8 mouse cellular contexts compared by ENCODE assay signal in the genomic region with DNA sequence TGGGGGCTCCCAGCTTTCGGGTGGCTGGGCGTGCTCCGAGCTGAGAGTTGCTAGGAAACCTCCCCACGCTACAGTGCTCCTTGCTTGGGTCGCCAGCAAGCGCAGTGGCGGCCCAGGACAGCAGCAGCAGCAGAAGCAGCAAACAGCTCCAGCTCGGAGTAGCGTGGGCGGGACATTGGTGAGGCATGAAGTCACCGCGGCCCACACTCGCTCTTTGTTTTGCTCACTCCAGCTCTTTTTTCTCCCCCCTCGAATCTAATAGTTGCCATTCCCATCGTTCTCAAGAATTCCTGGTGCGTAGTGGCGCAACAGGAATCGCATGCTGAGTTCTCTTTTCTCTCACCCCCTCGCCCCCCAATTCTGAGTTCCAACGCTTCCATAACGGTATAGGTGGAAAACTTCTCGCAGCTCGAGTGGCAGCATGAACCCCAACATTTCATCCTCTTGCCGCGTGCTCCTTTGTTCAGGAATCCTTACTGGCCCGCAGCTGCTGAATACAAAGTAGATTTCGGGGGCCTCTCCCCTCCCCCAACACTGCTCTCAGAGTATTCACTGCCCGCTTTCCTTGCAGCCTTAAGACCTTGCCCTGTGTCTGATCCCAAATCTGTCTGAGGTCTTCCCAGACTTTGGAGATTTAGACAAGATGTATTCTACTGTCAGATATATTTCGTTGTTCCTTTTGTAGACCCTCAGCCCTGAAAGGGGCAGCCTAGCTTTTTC. TPM values are rescaled to one million over a fixed set of nuclear protein-coding genes. Genes with fewer than 3 reads are reported as not detected.
A peak's percentile ranks its signal among the peaks of the same experiment; 100 is the strongest.
DNase-seq lines count a peak whose midpoint lies in the region; ATAC-seq and TF ChIP-seq lines count a peak whose summit lies in the region.

A gene (minus strand): TSS at position 107 of the 720 bp plus-strand sequence.

- H3K79me3 ChIP-seq in C2C12 (ENCODE audit: low read depth) = no peaks in the 10 kb centered on the region

- no peaks in the 10 kb centered on the region for H3K27me3 ChIP-seq in C2C12 (ENCODE audit: control insufficient read depth, insufficient read depth, insufficient read length)
- H3K27me3 ChIP-seq in heart, embryonic 13.5 days (replicated peaks) = peaks cover 3% of the 10 kb centered on the region; the same call in 1 of the 2 replicates
- H3K27me3 ChIP-seq in kidney, postnatal 0 days (ENCODE audit: insufficient read depth, low read length) = no peaks in the 10 kb centered on the region
- H3K27me3 ChIP-seq in limb, embryonic 15.5 days = no peaks in the 10 kb centered on the region
- H3K27me3 ChIP-seq in midbrain, embryonic 14.5 days (ENCODE audit: control insufficient read depth, insufficient read depth, low read length) = no peaks in the 10 kb centered on the region
- H3K27me3 ChIP-seq in stomach, embryonic 14.5 days (ENCODE audit: control insufficient read depth, insufficient read depth, low read length) = no peaks in the 10 kb centered on the region

- peak; percentile 63 for TF ChIP-seq POLR2A in embryonic fibroblast, embryonic 13.5 days (IDR thresholded peaks at IDR 0.05; ENCODE audit: low read depth, low read length)

- H3K9me3 ChIP-seq in heart, embryonic 13.5 days = no peaks in the 10 kb centered on the region
- no peaks in the 10 kb centered on the region for H3K9me3 ChIP-seq in kidney, postnatal 0 days (replicated peaks; ENCODE audit: low read length)
- no peaks in the 10 kb centered on the region for H3K9me3 ChIP-seq in limb, embryonic 15.5 days
- H3K9me3 ChIP-seq in midbrain, embryonic 14.5 days (ENCODE audit: control insufficient read depth, low read length) = no peaks in the 10 kb centered on the region
- H3K9me3 ChIP-seq in stomach, embryonic 14.5 days (ENCODE audit: control insufficient read depth, low read depth, low read length) = no peaks in the 10 kb centered on the region

- no peak for TF ChIP-seq CTCF in C2C12 (IDR thresholded peaks at IDR 0.05; ENCODE audit: control insufficient read depth, insufficient read depth, insufficient read length)
- TF ChIP-seq CTCF in embryonic fibroblast, embryonic 13.5 days (IDR thresholded peaks at IDR 0.05; ENCODE audit: borderline replicate concordance, insufficient read depth, low read length) = no peak
- TF ChIP-seq CTCF in kidney, postnatal 0 days (IDR thresholded peaks at IDR 0.05; ENCODE audit: low read depth) = no peak

- no peaks in the 10 kb centered on the region for H3K79me2 ChIP-seq in C2C12 (ENCODE audit: control insufficient read depth, insufficient read depth)

- H3ac ChIP-seq in C2C12 (ENCODE audit: control insufficient read depth, insufficient read length, low read depth) = peak within 1 kb of the TSS; percentile 85

- peak within 1 kb of the TSS; percentile 90 for H3K9ac ChIP-seq in heart, embryonic 13.5 days
- H3K9ac ChIP-seq in kidney, postnatal 0 days (ENCODE audit: low read depth, low read length) = peak within 1 kb of the TSS; percentile 77
- H3K9ac ChIP-seq in limb, embryonic 15.5 days = peak within 1 kb of the TSS; percentile 62
- peak within 1 kb of the TSS; percentile 81 for H3K9ac ChIP-seq in midbrain, embryonic 14.5 days (replicated peaks; ENCODE audit: low read length)
- H3K9ac ChIP-seq in stomach, embryonic 14.5 days (replicated peaks; ENCODE audit: low read depth, low read length) = peak within 1 kb of the TSS; percentile 65

- H3K4me1 ChIP-seq in embryonic fibroblast, embryonic 13.5 days (ENCODE audit: control insufficient read depth, insufficient read depth, low read length) = peaks cover 4% of the 10 kb centered on the region; the same call in 1 of the 2 replicates
- peaks cover 22% of the 10 kb centered on the region for H3K4me1 ChIP-seq in heart, embryonic 13.5 days
- peaks cover 6% of the 10 kb centered on the region; the same call in 1 of the 2 replicates for H3K4me1 ChIP-seq in kidney, postnatal 0 days (replicated peaks; ENCODE audit: insufficient read depth, low read length)
- peaks cover 5% of the 10 kb centered on the region; the same call in 1 of the 2 replicates for H3K4me1 ChIP-seq in limb, embryonic 15.5 days
- H3K4me1 ChIP-seq in midbrain, embryonic 14.5 days (ENCODE audit: control insufficient read depth, insufficient read depth, low read length) = peaks cover 26% of the 10 kb centered on the region
- peaks cover 6% of the 10 kb centered on the region for H3K4me1 ChIP-seq in stomach, embryonic 14.5 days (ENCODE audit: control insufficient read depth, insufficient read depth, low read length)

- H3K36me3 ChIP-seq in C2C12 (ENCODE audit: control insufficient read depth, insufficient read depth) = no peaks in the 10 kb centered on the region
- H3K36me3 ChIP-seq in heart, embryonic 13.5 days = no peaks in the 10 kb centered on the region
- H3K36me3 ChIP-seq in kidney, postnatal 0 days (ENCODE audit: insufficient read depth, low read length) = no peaks in the 10 kb centered on the region
- no peaks in the 10 kb centered on the region for H3K36me3 ChIP-seq in limb, embryonic 15.5 days
- H3K36me3 ChIP-seq in midbrain, embryonic 14.5 days (ENCODE audit: control insufficient read depth, insufficient read depth, low read length) = no peaks in the 10 kb centered on the region
- no peaks in the 10 kb centered on the region for H3K36me3 ChIP-seq in stomach, embryonic 14.5 days (ENCODE audit: control insufficient read depth, insufficient read depth, low read length)

- 2% methylated on average over 29 of the region's 29 CpGs for WGBS in heart, embryonic 13.5 days
- WGBS in kidney, postnatal 0 days = 2% methylated on average over 29 of the region's 29 CpGs
- WGBS in limb, embryonic 15.5 days = under 1% methylated on average over 29 of the region's 29 CpGs
- under 1% methylated on average over 29 of the region's 29 CpGs for WGBS in midbrain, embryonic 14.5 days
- under 1% methylated on average over 29 of the region's 29 CpGs for WGBS in stomach, embryonic 14.5 days

- H3K4me3 ChIP-seq in C2C12 (ENCODE audit: insufficient read depth, poor library complexity, severe bottlenecking) = peak within 1 kb of the TSS; percentile 41
- H3K4me3 ChIP-seq in embryonic fibroblast, embryonic 13.5 days (ENCODE audit: insufficient read depth, low read length) = peak within 1 kb of the TSS; percentile 49
- H3K4me3 ChIP-seq in heart, embryonic 13.5 days = peak within 1 kb of the TSS; percentile 79
- peak within 1 kb of the TSS; percentile 63 for H3K4me3 ChIP-seq in kidney, postnatal 0 days (replicated peaks; ENCODE audit: low read depth, low read length)
- peak within 1 kb of the TSS; percentile 59 for H3K4me3 ChIP-seq in limb, embryonic 15.5 days
- H3K4me3 ChIP-seq in midbrain, embryonic 14.5 days (replicated peaks; ENCODE audit: low read depth, low read length) = peak within 1 kb of the TSS; percentile 70
- peak within 1 kb of the TSS; percentile 57 for H3K4me3 ChIP-seq in stomach, embryonic 14.5 days (ENCODE audit: low read depth, low read length)

- DNase-seq in adrenal gland, postnatal 25 days = peak; percentile 77
- DNase-seq in kidney, postnatal 0 days (ENCODE audit: low spot score) = peak; percentile 96
- peak; percentile 87 for DNase-seq in midbrain, embryonic 14.5 days

- peak within 1 kb of the TSS; percentile 92 for H3K4me2 ChIP-seq in heart, embryonic 13.5 days
- peak within 1 kb of the TSS; percentile 89 for H3K4me2 ChIP-seq in kidney, postnatal 0 days (ENCODE audit: low read length)
- H3K4me2 ChIP-seq in limb, embryonic 15.5 days = peak within 1 kb of the TSS; percentile 90
- peak within 1 kb of the TSS; percentile 86 for H3K4me2 ChIP-seq in midbrain, embryonic 14.5 days (ENCODE audit: low read length)
- peak within 1 kb of the TSS; percentile 91 for H3K4me2 ChIP-seq in stomach, embryonic 14.5 days (replicated peaks; ENCODE audit: low read depth, low read length)

- peak; percentile 83; the same call in 1 of the 2 replicates for ATAC-seq in heart, embryonic 13.5 days (ENCODE audit: extremely low read depth, insufficient number of reproducible peaks, low FRiP score, low TSS enrichment)
- peak; percentile 95 for ATAC-seq in kidney, postnatal 0 days (replicated peaks; ENCODE audit: low FRiP score, low read depth)
- peak; percentile 93 for ATAC-seq in limb, embryonic 15.5 days (ENCODE audit: insufficient number of reproducible peaks, low FRiP score, low TSS enrichment, low read depth)
- ATAC-seq in midbrain, embryonic 14.5 days (ENCODE audit: low FRiP score, low TSS enrichment) = peak; percentile 90
- peak; percentile 95 for ATAC-seq in stomach, embryonic 14.5 days (ENCODE audit: insufficient number of reproducible peaks, insufficient read depth, low FRiP score, low read depth)

- peak within 1 kb of the TSS; percentile 49 for H3K27ac ChIP-seq in embryonic fibroblast, embryonic 13.5 days (ENCODE audit: insufficient read depth, low read length)
- H3K27ac ChIP-seq in heart, embryonic 13.5 days (replicated peaks) = peak within 1 kb of the TSS; percentile 93
- peak within 1 kb of the TSS; percentile 79 for H3K27ac ChIP-seq in kidney, postnatal 0 days
- peak within 1 kb of the TSS; percentile 93 for H3K27ac ChIP-seq in limb, embryonic 15.5 days
- peak within 1 kb of the TSS; percentile 96 for H3K27ac ChIP-seq in midbrain, embryonic 14.5 days (replicated peaks; ENCODE audit: low read depth, low read length)
- H3K27ac ChIP-seq in stomach, embryonic 14.5 days (ENCODE audit: low read length) = peak within 1 kb of the TSS; percentile 93

TF ChIP-seq in C2C12, 6 proteins besides CTCF, POLR2A, EP300 and RAD21:
- no peak for TF ChIP-seq USF1 (IDR thresholded peaks at IDR 0.05; ENCODE audit: low read depth)
- no peak for TF ChIP-seq CEBPB (IDR thresholded peaks at IDR 0.05; ENCODE audit: low read depth)
- TF ChIP-seq FOSL1 (IDR thresholded peaks at IDR 0.05; ENCODE audit: insufficient read depth, low read length, poor library complexity, severe bottlenecking) = no peak
- TF ChIP-seq MYOG (IDR thresholded peaks at IDR 0.05; ENCODE audit: control insufficient read depth, extremely low read depth, insufficient read length) = no peak
- no peak for TF ChIP-seq MAX (IDR thresholded peaks at IDR 0.05)
- TF ChIP-seq MYOD1 (IDR thresholded peaks at IDR 0.05; ENCODE audit: control insufficient read depth, insufficient read length, low read depth) = no peak

RNA-seq across cellular contexts. Expression of the gene that starts here (rescaled TPM):
- 0.59 TPM for polyA plus RNA-seq in C2C12 (2012; fragmentation: generic; extraction: Trizol)
- total RNA-seq in adrenal gland, postnatal 25 days (2021) = 2.0 and 2.2 TPM in 2 replicates
- polyA plus RNA-seq in embryonic fibroblast, embryonic 13.5 days (2011; ENCODE audit: insufficient read length, low read depth, missing spikeins) = 3.7 and 4.8 TPM in 2 replicates
- 3.9 and 4.0 TPM in 2 replicates for polyA plus RNA-seq in heart, embryonic 13.5 days (2015; fragmentation: Nextera tagmentation; extraction: Ambion mirVana)
- polyA plus RNA-seq in kidney, postnatal 0 days (2015; fragmentation: Nextera tagmentation; extraction: Ambion mirVana) = 8.6 and 9.9 TPM in 2 replicates
- polyA plus RNA-seq in limb, embryonic 15.5 days (2015; fragmentation: Nextera tagmentation; extraction: Ambion mirVana) = 3.2 and 3.5 TPM in 2 replicates
- 17.2 and 21.5 TPM in 2 replicates for polyA plus RNA-seq in midbrain, embryonic 14.5 days (2014; fragmentation: Nextera tagmentation; extraction: Ambion mirVana)
- polyA plus RNA-seq in stomach, embryonic 14.5 days (2014; fragmentation: Nextera tagmentation; extraction: Ambion mirVana) = 6.6 and 7.2 TPM in 2 replicates

Comparison
In these comparisons a context has a peak if more than half of its experiments do, and no peak if none do; other contexts are left out.
1. Peak in every context shown above with its lines: DNase-seq, ATAC-seq, H3K4me3 ChIP-seq and H3K27ac ChIP-seq.